Mouse (Mus musculus): ENCODE measurements around the gene Celf2.

The Celf2 gene

GRCm38 (mm10) chr2:7392500-7392899, 116.9 kb downstream of the Celf2 start:
- no peak for DNase-seq (ENCODE audit: low spot score)

GRCm38 (mm10) chr2:7389264-7389663, 120.1 kb downstream of the Celf2 start:
- DNase-seq (ENCODE audit: low spot score): no peak

DNA sequence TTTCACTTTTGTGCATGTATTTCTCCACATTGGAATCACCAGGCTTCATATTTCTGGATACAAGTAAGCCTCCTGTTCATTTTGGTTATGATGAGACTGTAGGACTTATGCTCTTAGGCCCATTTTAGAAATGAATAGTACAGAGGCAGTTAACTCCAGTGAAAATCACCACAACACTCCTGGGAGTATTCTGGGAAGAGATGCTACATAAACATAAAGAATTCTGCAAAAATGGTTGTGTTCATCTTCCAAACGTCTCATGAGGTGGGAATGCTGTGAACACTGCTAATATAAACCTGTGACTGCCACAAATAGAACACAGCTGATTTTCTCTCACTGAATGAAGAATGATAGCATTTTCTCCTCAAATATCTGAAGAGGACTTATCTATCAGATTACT, 130.6 kb downstream of the Celf2 start:
- DNase-seq (ENCODE audit: low spot score): no peak

DNA sequence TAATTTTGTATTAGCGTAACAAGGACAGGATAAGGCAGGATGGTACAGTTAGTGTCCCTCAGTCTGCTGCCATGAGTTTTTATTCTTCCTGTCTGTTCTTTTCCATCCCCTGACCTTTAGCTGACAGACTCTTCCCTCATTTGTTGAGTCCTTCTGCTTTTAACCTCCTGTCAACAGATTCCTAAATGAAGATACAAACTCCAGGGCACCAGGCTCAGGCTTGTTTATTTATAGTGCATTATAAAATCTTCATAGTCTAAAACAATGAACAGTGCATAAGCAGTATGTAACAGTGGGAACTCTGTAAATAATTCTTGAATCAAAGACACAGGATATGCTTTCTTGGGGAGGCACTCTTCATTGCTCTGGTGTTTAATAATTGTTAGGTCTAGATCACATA, 131.5 kb downstream of the Celf2 start:
- no peak for DNase-seq (ENCODE audit: low spot score)

- DNase-seq (ENCODE audit: low spot score): no peak
Observed at GRCm38 (mm10) chr2:7367738-7368137, 141.6 kb downstream of the Celf2 start.

DNA sequence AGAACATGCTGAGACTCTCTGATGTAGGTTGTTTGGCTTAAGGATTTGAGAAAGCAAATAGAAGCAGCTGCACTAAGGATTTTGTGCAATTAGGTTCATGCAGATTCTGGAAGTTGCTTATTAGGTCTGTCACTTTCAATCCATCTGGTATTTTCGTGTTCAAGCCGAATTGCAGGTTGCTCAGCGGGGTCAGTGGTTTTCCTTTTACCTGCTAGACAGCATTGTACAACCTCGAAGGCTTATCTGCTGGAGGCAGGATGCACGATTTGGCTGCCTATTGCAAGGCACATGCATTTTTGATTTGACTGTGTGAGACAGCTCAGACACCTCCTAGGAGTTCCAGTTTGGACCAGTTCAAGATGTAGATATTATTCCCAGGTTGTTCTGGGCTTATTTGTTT, 149.8 kb downstream of the Celf2 start:
- DNase-seq (ENCODE audit: low spot score): no peak

GRCm38 (mm10) chr2:7358816-7359215, 150.5 kb downstream of the Celf2 start:
- DNase-seq (ENCODE audit: low spot score): no peak

DNA sequence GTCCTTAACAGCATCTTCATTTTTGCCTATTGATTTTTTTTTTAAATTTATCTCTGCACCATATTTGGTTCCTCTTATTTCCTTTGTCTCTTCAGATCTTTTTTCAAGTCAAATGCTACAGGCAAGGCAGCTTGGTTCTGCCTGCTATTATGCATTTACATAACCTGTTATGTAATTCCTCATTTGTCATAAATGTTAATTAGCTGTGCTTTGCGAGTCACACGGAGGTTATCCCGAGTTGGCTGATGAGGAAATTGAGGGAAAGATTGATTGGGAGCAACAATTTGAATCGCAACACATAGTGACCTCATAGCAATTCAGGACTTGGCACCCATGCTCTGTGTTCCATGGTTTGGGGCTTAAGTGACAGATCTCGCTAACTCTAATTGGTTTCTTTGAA, 158.1 kb downstream of the Celf2 start:
- DNase-seq (ENCODE audit: low spot score): no peak

DNA sequence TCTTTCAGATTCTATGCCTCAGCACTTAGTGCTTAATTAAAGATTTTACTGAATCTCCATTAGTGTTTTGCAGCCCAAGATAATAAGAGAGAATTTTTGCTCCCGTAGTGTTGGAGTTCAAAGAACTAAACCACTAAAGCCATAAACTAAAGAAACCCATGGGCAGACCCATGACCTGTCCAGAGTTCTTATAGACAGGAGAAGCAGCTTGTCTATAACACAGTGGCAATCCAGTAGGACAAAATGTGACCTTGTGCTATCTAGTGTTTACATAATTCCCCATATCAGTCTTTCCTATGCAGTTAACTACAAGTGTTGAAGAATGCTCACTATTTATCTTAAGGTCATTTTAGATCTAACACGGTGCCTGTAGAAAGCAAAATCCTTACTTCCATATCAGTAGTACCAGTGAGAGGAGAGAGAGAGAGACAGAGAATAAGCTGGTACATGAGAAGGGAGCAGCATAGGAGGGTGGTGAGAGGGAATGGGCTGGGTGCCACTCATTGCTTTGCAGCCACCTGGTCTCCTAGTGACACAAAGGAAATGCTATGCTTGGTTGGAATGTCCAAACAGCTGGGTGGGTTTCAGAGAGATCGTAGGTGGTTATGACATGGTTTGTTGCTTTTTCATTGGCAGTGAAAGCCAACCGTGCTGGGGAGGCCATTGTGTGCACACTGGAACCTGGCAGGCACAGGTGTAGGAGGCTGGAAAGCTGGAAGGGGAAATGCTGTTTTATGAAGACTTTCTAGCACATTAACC, 162.5 kb downstream of the Celf2 start:
- DNase-seq (ENCODE audit: low spot score): no peak

GRCm38 (mm10) chr2:7344951-7345350, 164.4 kb downstream of the Celf2 start:
- no peak for DNase-seq (ENCODE audit: low spot score)

GRCm38 (mm10) chr2:7342911-7343478, 166.4 kb downstream of the Celf2 start:
- no peak for DNase-seq (ENCODE audit: low spot score)

DNA sequence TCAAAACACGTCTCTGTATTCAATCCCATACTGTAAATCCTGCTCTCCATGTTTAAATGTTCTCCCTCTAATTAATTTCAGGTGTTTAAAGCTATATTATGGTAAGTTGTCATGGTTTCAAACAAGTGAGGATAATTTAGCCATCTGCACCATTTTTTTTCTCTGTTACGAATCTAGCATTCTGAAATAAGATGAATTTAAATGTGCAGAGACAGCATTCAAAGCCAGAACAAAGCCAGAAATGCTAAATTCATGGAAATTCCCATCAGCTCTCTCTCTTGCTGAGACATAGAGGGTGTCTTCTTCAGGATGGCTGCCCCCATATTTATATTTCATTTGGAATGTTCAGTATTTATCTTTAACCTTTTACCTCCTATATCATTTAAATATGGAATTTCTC, 174.5 kb downstream of the Celf2 start:
- no peak for DNase-seq (ENCODE audit: low spot score)

- DNase-seq (ENCODE audit: low spot score): no peak
Observed at GRCm38 (mm10) chr2:7328018-7328899, 181.1 kb downstream of the Celf2 start.

GRCm38 (mm10) chr2:7319760-7320159, 189.6 kb downstream of the Celf2 start:
- DNase-seq (ENCODE audit: low spot score): no peak

DNA sequence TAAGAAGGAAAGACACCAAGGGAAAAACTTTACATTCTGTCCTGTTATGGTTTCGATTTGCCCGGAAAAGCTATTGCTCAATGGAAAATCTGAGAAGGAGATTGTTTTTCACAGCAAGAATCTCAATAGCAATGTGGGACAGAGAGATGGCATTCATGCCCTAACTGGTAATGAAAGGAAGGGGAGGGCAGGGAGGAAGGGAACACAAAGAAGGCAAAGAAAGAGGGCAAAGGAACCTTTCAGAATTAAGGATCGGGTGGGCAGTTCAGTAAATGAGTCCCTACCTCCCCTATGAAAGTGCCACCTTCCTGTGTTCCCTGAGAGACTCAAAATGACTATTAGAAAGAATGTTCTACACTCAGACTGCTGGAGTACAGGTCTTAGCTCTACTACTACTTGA, 197.6 kb downstream of the Celf2 start:
- no peak for DNase-seq (ENCODE audit: low spot score)

DNA sequence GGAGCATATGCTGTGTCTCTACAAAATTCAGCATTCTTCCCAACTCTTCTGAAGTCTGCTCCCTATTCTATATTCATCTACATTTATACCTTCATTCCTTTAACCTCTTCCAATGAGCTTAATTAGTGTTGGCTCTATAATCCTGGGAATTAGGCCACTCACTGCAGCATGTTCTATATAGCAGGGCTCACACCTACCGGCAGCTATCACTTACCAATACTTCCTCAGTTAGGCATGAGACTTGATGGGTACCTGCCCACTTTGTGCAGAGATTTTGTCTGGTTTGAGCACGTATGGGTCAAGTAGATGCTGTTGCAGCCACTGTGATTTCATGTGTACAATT, 198.6 kb downstream of the Celf2 start:
- DNase-seq (ENCODE audit: low spot score): no peak

- no peak for DNase-seq (ENCODE audit: low spot score)
Observed at GRCm38 (mm10) chr2:7310129-7310839, 199.1 kb downstream of the Celf2 start.

GRCm38 (mm10) chr2:7309324-7309723, 200.0 kb downstream of the Celf2 start:
- no peak for DNase-seq (ENCODE audit: low spot score)

- no peak for DNase-seq (ENCODE audit: low spot score)
Observed at GRCm38 (mm10) chr2:7308731-7309130, 200.6 kb downstream of the Celf2 start.

DNA sequence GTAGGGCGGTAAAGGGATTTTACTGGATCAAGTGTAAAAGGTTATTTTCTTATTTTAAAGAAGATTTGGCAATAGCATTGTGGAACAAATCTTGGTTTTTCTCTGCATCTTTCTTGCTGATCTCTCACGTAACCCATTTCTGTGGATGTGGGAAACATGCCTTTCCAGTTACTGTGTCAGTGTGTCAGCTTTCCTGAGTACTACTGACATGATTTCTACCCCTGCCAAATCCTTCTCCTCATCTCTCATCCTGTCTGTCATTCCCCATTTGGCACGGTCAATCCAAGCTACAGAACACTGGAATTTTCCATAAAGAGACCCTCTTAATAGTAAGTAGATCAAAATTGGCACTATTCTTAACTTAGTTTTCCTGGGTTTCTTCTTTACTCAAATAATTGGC, 221.9 kb downstream of the Celf2 start:
- DNase-seq (ENCODE audit: low spot score): no peak

DNA sequence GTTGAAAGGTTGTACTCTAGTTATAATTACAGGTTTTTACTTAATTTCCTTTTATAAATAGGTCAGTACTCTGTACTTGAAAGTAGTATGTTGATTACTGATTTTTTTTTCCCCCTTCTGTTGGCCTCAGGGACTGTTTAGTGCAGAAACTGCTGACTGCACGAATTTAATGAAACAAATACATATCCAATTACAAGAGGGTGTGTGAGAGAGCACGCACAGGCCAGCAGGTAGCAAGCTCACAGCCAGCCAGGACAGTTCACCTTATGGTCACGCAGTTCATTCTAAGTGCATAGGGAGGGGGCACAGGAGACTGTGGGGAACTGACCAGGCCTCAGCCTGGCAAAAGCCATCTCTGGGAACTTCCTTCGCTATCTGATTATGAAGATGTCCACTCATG, 236.1 kb downstream of the Celf2 start:
- DNase-seq (ENCODE audit: low spot score): no peak

DNA sequence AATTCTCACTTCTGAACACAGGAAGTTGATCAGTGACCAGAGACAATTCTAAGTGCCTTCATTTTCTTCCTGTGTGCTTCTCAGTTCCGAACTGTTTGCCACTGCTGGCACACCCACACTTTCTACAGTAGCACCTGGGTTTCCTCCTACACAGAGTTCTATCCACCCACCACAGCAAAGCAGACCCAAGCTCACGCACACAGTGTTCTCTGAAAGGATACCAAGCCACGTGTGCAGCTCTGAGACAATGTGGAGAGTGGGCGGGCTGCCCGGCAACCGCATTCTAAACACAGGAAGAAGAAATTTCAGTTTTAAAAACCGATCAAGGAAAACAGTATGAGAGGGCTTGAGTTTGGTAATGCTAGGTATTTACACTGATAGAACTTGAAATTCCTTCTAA, 239.3 kb downstream of the Celf2 start:
- DNase-seq (ENCODE audit: low spot score): no peak

- DNase-seq (ENCODE audit: low spot score): no peak
Observed at GRCm38 (mm10) chr2:7267166-7267565, 242.2 kb downstream of the Celf2 start.

Data from urinary bladder, postnatal 25 days (tissue).